Mouse (Mus musculus): ENCODE measurements around the gene Kif21b.

Gene Kif21b

DNA sequence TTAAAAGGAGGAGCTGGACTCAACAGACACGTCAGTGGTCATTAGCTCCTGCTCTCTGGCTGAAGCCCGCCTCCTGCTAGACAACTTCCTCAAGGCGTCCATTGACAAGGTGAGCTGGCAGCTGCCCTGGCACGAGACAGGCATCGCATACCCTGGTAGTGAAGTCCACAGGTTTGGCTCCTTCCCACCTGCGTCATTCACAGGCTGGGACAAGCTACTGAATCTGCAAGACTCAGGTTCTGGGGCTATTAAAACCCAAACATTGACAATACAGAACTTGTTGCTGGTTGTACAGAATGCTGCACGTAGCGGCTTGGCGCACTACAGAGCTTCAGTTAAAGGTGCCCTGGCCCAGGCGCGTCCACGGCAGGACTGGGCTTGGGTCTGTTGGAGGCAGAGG, 29.1 kb downstream of the Kif21b start:
- no peak for DNase-seq

DNA sequence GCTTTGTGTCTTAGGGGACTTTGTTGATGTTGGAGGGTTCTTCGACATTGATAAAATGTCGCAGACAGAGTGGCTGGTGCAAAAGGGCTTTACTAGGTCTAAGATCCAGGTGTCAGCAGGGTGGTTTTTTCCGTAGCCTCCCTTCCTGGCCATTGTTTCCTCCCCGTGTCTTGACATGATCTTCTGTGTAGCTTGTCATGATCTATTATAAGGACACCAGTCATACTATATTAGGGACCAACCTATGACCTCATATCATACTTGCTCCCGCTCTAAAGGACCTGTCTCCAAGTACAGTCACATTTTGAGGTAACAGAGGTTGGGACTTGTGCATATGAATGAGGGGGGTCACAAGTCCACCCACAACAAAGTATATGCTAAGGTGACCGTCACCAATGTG, 29.7 kb downstream of the Kif21b start:
- DNase-seq: no peak

DNA sequence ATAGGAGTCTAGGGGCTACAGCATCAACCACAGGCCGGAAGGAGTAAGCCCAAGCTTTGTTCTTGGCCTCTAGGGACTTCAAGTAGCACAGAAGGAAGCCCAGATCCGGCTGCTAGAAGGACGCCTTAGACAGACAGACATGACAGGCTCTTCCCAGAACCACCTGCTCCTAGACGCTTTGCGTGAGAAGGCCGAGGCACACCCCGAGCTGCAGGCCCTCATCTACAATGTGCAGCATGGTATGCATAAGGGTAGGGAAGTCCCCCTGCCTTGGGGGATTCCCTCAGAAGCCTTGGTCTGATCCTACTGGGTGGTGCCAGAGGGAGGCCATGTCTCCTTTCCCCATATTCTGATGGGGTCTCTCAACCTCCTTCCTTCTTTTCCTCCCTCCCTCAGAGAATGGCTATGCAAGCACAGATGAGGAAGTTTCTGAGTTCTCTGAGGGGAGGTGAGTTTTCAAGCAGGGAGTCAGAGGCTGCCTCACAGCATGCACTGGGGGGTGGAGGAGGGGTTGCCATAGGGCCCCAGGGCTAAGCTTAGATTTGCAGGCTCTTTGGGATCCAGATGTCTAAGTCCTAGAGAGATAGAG, 30.2 kb downstream of the Kif21b start:
- DNase-seq: no peak

DNA sequence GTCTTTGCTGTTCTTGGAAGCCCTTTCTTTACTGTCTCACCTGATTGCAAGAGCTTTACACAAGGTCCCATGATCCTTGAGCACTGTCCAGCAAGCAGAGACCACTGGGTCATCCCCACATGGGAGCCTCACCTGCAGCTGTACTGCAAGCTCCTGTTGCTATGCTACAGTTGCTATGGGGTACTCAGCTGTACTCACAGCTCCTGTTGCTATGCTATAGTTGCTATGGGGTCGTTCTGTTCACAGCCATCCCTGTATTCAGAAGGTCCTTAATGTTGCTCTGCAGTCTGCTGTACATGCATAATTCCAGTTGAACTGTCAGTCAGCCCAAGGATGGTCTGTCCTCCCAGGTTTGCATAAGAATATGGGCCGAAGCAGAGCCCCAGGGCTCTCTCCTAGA, 34.2 kb downstream of the Kif21b start:
- no peak for DNase-seq

DNA sequence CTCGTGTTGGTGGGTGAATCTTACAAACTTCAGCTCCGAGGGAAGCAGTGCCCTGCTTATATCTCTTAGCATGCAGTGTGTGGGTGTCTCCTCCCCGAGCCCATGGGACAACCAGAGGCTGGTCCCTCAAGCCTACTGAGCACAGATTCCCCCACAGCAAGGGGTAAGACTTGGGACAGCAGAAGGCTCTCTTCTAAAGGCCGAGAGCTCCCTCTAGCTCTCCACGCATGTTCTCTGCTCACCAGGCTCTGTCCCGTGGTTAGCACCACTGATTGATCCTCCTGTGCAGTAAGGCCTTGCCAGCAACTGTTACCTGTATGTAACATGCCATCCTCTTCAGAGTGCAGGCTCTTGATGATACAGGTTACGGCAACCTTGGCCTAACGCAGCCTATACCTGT, 36.5 kb downstream of the Kif21b start:
- peak; percentile 28 to 57 for DNase-seq

DNA sequence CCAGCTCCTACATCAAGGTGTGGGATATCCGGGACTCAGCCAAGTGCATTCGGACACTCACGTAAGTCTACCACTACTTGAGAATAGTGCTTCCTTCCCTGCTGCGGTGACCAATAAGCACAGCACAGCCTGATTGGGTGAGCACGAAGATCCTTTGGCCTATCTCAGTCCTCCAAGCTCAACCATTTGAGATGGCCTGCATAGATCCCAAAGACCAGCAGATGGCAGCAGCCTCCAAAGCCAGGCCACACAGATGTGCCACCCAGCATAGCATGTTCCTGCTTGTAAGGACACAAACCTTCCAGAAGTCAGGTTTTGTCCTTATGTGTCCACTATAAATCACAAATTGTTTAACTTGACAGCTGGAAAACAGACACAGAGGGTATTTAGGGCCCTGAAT, 38.9 kb downstream of the Kif21b start:
- DNase-seq: peak; percentile 82 to 85

DNA sequence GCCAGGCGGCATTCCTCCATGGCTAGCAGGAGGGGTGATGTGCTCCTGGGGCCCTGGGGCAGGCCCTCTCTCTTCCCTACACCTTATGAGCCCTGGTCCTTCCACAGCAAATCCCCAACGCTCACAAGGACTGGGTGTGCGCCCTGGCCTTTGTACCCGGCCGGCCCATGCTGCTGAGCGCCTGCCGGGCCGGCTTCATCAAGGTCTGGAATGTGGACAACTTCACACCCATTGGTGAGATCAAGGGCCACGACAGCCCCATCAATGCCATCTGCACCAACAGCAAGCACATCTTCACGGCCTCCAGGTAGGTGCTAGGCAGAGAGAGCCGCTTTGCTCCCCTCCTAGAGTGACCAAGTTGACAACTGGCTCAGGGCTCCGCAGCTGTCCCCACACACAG, 41.5 kb downstream of the Kif21b start:
- peak; percentile 64 to 74 for DNase-seq

DNA sequence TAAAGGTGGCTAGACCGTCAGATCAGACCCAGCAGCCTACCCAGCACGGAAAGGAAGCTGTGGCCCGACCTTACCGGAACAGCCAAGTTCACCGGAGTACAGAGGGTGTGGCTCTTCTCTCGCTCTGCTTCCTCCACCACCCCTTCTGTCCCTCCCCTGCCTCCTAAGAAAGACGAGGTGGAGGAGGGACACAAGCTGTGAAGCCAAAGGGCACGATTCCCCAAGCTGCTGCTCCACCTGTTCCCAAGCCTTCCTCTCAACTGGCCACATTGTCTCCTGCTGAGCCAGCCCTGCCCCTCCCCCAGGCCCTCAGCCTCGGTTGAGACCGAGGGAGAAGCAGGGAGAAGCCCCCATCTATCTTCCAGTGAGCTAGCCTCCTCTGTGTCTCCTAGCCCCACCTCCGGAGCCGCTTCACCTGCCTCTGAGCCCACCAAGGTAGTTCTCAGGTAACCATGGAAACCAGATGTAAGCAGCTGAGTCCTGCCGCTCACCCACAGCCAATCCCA, 43.0 kb downstream of the Kif21b start:
- peak; percentile 35 to 77 for DNase-seq

DNA sequence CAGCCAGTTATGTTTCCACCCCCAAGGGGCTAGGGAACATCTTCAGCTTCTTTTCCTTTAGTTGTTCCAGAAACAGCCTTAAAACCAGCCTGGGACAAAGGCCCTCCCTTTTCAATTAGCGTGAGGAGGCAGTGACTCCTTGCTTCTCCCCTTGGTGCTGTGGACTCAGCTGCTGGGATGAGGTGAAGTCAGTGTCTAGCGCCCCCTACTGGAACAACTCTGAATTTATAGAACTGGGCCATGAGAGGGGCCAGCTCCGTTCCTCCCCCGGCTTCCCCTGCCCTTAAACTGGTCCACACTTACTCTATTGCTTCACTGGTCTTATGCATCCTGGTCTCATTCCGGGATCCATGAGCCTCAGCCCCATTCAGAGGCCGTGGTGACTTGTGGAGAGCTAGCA, 44.0 kb downstream of the Kif21b start:
- peak; percentile 18 to 54 for DNase-seq

DNA sequence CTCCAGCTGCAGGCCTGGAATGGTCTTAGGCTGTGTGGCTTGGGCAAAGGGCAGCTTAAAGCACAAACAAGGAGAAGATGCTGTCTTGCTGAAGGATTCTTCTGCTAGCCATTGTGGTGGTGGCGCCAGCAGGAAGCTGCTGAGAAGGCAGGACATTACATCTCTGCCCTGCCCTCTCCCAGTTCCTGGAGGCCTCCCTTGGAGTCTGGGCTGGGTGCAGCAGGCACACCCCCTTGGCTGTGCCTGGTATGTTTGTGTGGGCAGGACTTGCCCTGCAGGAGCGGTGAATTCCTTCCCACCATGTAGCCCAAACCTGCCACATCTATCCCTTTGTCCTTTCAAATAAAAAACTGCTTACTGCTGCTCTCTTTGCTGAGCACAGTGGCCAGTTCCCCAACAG, 45.9 kb downstream of the Kif21b start:
- DNase-seq: peak in 1 of 2 experiments; percentile 9

DNA sequence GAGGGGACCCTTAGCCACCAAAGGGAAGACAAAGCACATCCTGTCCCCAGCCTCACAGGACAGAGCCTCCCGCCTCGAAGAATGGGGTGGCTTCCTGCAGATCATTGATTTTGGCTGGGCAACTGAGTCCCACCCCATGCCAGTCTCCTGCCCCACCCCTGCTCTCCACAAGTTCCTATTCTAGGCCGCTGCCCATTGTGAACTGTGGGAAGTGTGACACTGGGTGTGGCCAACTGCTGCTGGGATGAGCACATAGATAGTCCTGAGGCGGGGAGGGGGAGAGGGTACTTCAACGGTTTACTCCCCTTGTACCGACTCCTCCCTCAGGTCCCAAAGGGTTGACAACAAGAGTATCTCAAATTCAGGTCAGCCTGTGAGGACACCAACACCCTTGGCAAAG, 47.6 kb downstream of the Kif21b start:
- no peak for DNase-seq

DNA sequence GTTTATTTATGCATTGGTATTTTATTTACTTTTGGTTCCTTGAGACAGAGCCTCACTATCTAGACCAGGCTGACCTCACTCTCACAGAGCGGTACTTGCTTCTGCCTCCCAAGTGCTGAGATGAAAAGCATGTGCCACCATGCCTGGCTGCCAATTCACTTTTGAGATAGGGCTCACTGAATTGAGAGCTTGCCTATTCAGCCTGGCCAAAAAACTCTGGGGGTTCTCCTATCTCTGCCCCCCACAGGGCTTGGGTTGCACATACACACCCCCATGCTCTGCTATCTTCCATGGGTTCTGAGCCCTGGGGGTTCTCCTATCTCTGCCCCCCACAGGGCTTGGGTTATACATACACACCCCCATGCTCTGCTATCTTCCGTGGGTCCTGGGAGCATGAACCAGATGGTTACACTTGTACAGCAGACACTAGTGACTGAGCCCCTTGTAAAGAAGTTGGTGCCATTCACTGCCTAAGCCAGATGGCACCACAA, 48.4 kb downstream of the Kif21b start:
- DNase-seq: no peak

DNA sequence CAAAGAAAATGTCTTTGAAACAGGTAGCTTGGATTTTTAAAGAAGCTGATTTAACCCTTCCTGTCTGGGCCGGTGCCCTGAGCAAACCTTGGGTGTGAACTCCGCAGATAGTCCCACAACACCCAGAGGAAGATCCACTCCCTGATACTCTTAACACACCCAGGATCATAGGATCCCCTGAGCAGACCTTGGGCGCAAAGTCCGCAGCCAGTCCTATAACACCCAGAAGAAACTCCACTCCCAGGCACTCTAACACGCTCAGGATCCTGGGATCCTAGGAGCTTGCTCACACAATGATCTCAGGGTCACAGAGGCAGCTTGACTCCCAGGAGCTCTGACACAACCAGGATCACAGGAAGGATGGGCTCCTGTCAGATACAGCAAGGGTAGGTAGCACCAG, 58.8 kb downstream of the Kif21b start:
- DNase-seq: no peak

DNA sequence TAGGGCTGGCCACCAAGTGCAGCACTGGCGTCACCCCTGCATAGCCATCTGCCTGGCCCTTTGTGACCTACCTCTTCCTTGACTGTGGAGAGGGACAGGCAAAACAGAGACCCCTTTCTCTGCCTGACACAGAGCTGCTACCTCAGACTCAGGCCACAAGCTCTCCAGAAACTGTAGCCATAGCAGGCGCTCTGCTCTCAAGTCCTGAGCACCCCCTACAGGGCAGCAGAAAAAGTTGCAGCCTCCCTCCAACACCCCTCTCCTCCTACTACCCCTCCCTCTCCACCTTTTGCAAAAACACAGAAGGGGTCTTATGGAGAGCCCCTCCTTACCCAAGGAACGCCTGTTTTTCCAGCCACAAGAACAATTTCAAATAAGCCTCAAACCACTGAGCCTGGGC, 81.6 kb downstream of the Kif21b start, which contains the start of gene Mroh3:
TSS of gene Mroh3 (minus strand) at position 26 of the 400 bp plus-strand sequence.
- DNase-seq: peak in 1 of 2 experiments; percentile 33

DNA sequence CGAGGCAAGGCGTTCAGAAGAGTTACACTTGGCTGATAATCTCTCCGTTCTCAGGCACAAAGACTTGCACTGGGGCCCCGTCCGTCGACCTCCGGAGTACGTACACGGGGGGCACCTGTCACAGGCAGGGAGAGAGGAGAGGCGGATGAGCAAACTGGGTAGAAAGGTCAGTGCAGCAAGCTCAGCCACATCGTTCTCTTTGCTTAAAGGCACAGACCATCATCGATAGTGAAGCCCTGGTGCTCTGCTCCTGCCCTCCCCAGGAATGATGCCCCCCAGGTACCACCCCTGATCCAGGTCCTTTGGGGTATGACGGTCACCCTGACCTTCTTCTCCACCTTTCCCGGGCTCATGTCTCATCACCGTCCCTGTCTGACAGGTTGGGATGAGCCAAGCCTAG, 83.1 kb downstream of the Kif21b start:
- DNase-seq: no peak

DNA sequence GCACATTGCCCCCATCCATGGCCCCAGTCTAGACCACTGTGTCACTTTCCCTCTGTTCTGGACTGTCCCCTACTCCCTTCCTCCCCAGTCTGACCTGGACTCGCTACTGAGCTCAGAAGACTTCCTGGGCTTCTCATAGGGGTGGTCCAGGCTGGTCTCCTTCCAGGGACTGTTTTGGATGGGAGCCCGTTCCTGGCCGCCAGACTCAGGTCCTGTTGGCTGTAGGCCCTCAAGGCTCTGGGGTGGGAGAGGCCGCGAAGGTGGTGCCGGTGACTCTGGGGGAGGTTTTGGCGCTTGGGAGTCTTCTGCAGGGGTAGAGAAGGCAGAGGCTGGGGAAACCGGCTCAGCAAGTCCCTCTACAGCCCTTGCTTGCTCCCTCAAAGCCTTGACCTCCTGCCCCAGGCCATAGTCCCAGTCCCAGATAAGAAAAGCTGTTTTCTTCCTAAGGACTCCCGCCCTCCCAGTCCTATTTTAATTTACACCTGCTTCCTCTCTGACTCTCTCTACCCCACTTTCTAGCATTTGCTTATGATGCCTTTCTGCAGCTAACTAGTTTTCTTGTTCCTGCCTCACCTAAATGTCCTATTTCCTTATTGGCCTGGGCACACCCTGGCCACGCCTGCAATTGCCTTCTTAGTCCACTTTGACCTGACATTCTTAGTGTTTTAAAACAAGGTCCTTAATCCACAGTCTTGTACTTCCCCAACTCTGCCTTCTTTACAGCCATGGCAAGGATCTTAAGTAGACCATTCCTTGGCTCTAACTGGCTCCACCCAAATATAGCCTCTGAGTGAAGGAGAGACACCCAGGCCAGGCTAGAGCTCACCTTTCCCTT, 89.1 kb downstream of the Kif21b start:
- no peak for DNase-seq

DNA sequence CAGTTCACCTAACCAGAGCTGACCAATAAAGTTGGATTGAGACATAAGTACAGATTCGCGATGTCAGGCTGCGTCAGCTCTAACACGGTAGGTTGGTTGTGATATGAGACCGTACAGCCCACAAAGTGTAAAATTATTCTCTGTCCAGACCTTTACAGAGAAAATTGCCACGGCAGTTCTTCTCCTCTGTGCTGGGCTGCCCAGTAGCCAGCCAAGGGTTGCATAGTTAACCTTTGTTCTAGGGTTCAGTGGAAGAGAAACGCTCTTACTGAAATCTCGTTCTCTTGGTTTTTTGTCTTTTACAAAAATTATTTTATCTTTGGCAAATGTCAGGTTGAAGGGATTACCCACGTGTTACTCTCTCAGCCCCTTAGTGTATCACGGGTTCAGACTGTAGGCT, 91.2 kb downstream of the Kif21b start:
- peak in 1 of 2 experiments; percentile 31 for DNase-seq

DNA sequence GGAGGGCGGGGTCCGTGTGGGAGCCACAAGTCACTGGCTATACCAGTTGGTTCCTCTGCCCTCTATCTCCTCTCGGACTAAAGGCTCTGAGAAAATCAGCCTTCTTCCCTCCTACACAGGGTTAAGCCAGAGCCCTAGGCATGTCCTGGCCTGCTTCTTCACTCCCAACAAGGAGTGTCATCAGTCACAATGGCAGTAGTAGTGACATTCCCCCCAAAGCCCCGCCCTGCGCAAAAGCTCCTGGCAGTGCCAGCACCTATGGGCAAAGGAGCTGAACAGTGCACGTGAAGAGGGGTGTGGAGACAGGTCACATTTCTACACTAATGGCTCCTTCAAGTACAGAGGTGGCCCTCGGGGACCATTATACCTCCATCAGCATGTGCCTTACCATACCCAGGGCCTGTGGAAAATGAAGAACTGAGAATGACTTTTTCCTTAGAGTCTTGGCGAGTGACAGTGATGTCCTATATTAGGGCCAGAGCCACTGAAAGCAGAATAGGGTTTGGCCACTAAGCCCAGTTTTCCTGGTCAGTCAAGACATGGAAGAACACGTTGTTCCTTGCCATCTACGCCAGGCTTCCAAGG, 92.7 kb downstream of the Kif21b start:
- no peak for DNase-seq

DNA sequence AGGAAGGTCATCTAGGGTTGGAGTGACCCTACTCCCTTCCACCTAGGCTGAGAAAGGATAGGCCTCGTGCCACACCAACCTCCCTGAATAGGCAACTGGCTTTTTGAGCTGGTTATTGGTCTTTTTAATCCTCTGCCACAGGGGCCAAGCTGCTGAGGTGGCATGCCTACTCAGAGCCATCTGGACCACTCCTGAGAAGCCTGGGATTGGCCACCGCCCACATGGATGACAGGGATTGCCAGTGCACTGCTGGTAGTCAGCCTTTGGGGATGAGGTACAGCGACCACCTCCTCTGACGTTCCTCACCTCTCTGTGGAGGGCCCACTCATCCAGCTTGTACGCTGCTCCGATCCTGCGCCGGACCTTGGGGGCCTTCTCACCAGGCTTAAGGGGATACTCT, 94.7 kb downstream of the Kif21b start:
- DNase-seq: no peak

DNA sequence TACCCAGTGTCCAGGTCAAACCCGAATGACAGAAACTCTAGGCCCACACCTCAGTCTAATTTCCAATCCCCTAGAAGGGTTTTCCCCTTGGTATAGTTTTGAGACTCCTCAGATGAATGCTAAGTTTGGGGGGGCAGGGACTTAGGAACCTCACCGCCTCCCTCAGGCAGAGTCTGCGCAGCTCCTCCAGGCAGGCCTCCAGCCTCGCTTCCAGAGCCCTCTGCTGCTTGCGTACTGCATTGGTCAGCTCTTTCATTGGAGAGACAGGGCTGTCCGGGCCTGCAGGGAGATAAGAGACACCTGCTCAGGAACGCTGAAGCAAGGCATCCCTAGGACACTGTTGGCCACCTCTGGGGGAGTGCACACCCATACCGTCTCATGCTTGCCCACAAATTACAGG, 95.4 kb downstream of the Kif21b start:
- no peak for DNase-seq

All from kidney, postnatal 36 days (tissue).